Mouse (Mus musculus): Measurements from ENCODE around the gene Prkag2. TPM values are rescaled to one million over a fixed set of nuclear protein-coding genes. Genes with fewer than 3 reads are reported as not detected.

Prkag2 gene
- polyA plus RNA-seq (2015; fragmentation: Nextera tagmentation; extraction: Ambion mirVana), result 12.0 and 14.9 TPM in 2 replicates

GRCm38 (mm10) chr5:25100516-25101125 lies at the start of gene Prkag2:
TSS of gene Prkag2 (minus strand) at chr5:25100642.

GRCm38 (mm10) chr5:24842274-24843102 lies 258.0 kb downstream of the Prkag2 start, which contains the start of gene Rheb:
TSS of gene Rheb (minus strand) at chr5:24842624.

Other genes starting within 250 kb of the Prkag2 start
- not detected in 2 replicates for gene Galntl5, start 80.8 kb upstream of the Prkag2 start, polyA plus RNA-seq (2015; fragmentation: Nextera tagmentation; extraction: Ambion mirVana)
- gene Galnt11, start 121.3 kb upstream of the Prkag2 start, polyA plus RNA-seq (2015; fragmentation: Nextera tagmentation; extraction: Ambion mirVana), result 20.3 and 20.6 TPM in 2 replicates
- gene E130116L18Rik, start 122.5 kb upstream of the Prkag2 start, polyA plus RNA-seq (2015; fragmentation: Nextera tagmentation; extraction: Ambion mirVana), result 0.73 and 3.1 TPM in 2 replicates